In genomic region chr10:107899946-107900345, GRCm38 (mm10) we compare ENCODE assay signal across 20 mouse cellular contexts. TPM values are rescaled to one million over a fixed set of nuclear protein-coding genes. Genes with fewer than 3 reads are reported as not detected.
DNase-seq lines count a peak whose midpoint lies in the region; ATAC-seq and TF ChIP-seq lines count a peak whose summit lies in the region.
"Had no signal": no experiment of that assay in that cellular context is flagged by ENCODE, and none has a peak within 500 bp of the region (broad histone marks: within the 10 kb centered on the region; RNA-seq: fewer than 3 reads in every experiment).

No protein-coding gene starts in this region.

- H3K4me1 ChIP-seq in hindbrain, embryonic 13.5 days (replicated peaks), result no peaks in the 10 kb centered on the region
- H3K4me1 ChIP-seq: embryonic facial prominence, embryonic 15.5 days; forebrain, embryonic 12.5 days; hindbrain, embryonic 10.5 days; hindbrain, embryonic 15.5 days had no signal

- no peak overlapping the region for H3ac ChIP-seq in C2C12 (ENCODE audit: control insufficient read depth, insufficient read length, low read depth)

- no peaks in the 10 kb centered on the region for H3K9me3 ChIP-seq in hindbrain, embryonic 13.5 days
- H3K9me3 ChIP-seq: embryonic facial prominence, embryonic 15.5 days; forebrain, embryonic 12.5 days; G1E; hindbrain, embryonic 10.5 days; hindbrain, embryonic 15.5 days had no signal

- no peak overlapping the region for H3K9ac ChIP-seq in hindbrain, embryonic 13.5 days
- H3K9ac ChIP-seq: embryonic facial prominence, embryonic 15.5 days; forebrain, embryonic 12.5 days; hindbrain, embryonic 15.5 days had no signal

- no peaks in the 10 kb centered on the region for H3K79me3 ChIP-seq in C2C12 (ENCODE audit: low read depth)

- DNase-seq in 3T3-L1 (ENCODE audit: low read depth, low spot score), result peak; percentile 75
- peak; percentile 53 for DNase-seq in NIH3T3 (ENCODE audit: low read depth)
- no peak for DNase-seq in frontal cortex, postnatal 10 days (ENCODE audit: low spot score in 2 of 2)
- DNase-seq in embryo, embryonic 11 days, result no peak
- DNase-seq: adrenal gland, adult 8-10 months; adrenal gland, postnatal 36 days; cerebellum, adult 2 months; cerebellum, postnatal 10 days; gastrocnemius, postnatal 14 days; heart, adult 2 months; kidney, adult 8-10 months had no signal

- no peaks in the 10 kb centered on the region for H3K79me2 ChIP-seq in C2C12 (ENCODE audit: control insufficient read depth, insufficient read depth)

- no peaks in the 10 kb centered on the region for H3K36me3 ChIP-seq in C2C12 (ENCODE audit: control insufficient read depth, insufficient read depth)
- H3K36me3 ChIP-seq in hindbrain, embryonic 13.5 days, result no peaks in the 10 kb centered on the region
- H3K36me3 ChIP-seq: embryonic facial prominence, embryonic 15.5 days; forebrain, embryonic 12.5 days; G1E; hindbrain, embryonic 10.5 days; hindbrain, embryonic 15.5 days had no signal

- no peak overlapping the region for H3K4me3 ChIP-seq in C2C12 (ENCODE audit: insufficient read depth, poor library complexity, severe bottlenecking)
- H3K4me3 ChIP-seq in hindbrain, embryonic 13.5 days, result no peak overlapping the region
- H3K4me3 ChIP-seq: embryonic facial prominence, embryonic 15.5 days; forebrain, embryonic 12.5 days; heart, adult 2 months; hindbrain, embryonic 10.5 days; hindbrain, embryonic 15.5 days had no signal

- H3K27me3 ChIP-seq in C2C12 (ENCODE audit: control insufficient read depth, insufficient read depth, insufficient read length), result no peaks in the 10 kb centered on the region
- no peaks in the 10 kb centered on the region for H3K27me3 ChIP-seq in hindbrain, embryonic 13.5 days
- H3K27me3 ChIP-seq: embryonic facial prominence, embryonic 15.5 days; forebrain, embryonic 12.5 days; hindbrain, embryonic 15.5 days had no signal

- 85% methylated on average over 6 of the region's 6 CpGs for WGBS in hindbrain, embryonic 13.5 days

- no peak for ATAC-seq in hindbrain, embryonic 13.5 days (ENCODE audit: low FRiP score)
- ATAC-seq: forebrain, embryonic 16.5 days had no signal

- no peak overlapping the region for H3K4me2 ChIP-seq in hindbrain, embryonic 13.5 days
- H3K4me2 ChIP-seq: embryonic facial prominence, embryonic 15.5 days; forebrain, embryonic 12.5 days; heart, embryonic 11.5 days; hindbrain, embryonic 15.5 days had no signal

- no peak overlapping the region for H3K27ac ChIP-seq in hindbrain, embryonic 13.5 days
- H3K27ac ChIP-seq: embryonic facial prominence, embryonic 15.5 days; forebrain, embryonic 12.5 days; heart, adult 2 months; hindbrain, embryonic 10.5 days; hindbrain, embryonic 15.5 days had no signal

- TF ChIP-seq CTCF in C2C12 (IDR thresholded peaks at IDR 0.05; ENCODE audit: control insufficient read depth, insufficient read depth, insufficient read length), result no peak

TF ChIP-seq in C2C12, 6 proteins besides CTCF, POLR2A, EP300 and RAD21:
- TF ChIP-seq CEBPB (IDR thresholded peaks at IDR 0.05; ENCODE audit: low read depth), result no peak
- TF ChIP-seq MAX (IDR thresholded peaks at IDR 0.05), result peak; percentile 51
- no peak for TF ChIP-seq FOSL1 (IDR thresholded peaks at IDR 0.05; ENCODE audit: insufficient read depth, low read length, poor library complexity, severe bottlenecking)

RNA-seq across cellular contexts. Expression of gene Otogl, which starts 12.0 kb away (rescaled TPM):
- polyA plus RNA-seq in C2C12 (2012; fragmentation: generic; extraction: Trizol), result 0.01 TPM
- polyA plus RNA-seq in hindbrain, embryonic 13.5 days (2015; fragmentation: Nextera tagmentation; extraction: Ambion mirVana), result 0.03 TPM in 1 of 2 replicates, not detected in the other
- polyA plus RNA-seq: forebrain, embryonic 12.5 days; G1E had no signal

Comparison
In these comparisons a context has a peak if more than half of its experiments do, and no peak if none do; other contexts are left out.
1. DNase-seq: peak in 3T3-L1 (single experiment) and NIH3T3 (single experiment); none in frontal cortex, postnatal 10 days (0 of 2) and embryo, embryonic 11 days (single experiment).